Mouse (Mus musculus) embryonic facial prominence, embryonic 11.5 days (tissue): ENCODE measurements around the gene Shisa2. TPM values are rescaled to one million over a fixed set of nuclear protein-coding genes. Genes with fewer than 3 reads are reported as not detected.
A peak's percentile ranks its signal among the peaks of the same experiment; 100 is the strongest.

Experiments used
- ATAC-seq: fragments of 200-750 bp; cut with Nextera tagmentation; replicated peaks from 2 replicates; pipeline ENCODE4 v1.8.0; 2017; ENCODE audit warnings: low read depth; ENCODE audit not compliant: insufficient number of reproducible peaks, low FRiP score, low TSS enrichment
- DNase-seq: peaks from one replicate; pipeline ENCODE4 v3.0.0-alpha.2; 2015; ENCODE audit warnings: low spot score
- H3K27ac ChIP-seq: fragments of 300-500 bp; sonication (generic); replicated peaks from 2 replicates; pipeline ENCODE4 v1.5.1; 2014; ENCODE audit warnings: mild to moderate bottlenecking, low read depth, low read length, control low read depth
- H3K27me3 ChIP-seq: fragments of 300-500 bp; sonication (generic); 2 replicates; pipeline ENCODE4 v1.6.1; 2014; ENCODE audit warnings: mild to moderate bottlenecking, low read length, moderate library complexity, mixed read lengths; ENCODE audit not compliant: control insufficient read depth, insufficient read depth
- H3K36me3 ChIP-seq: fragments of 300-500 bp; sonication (generic); replicated peaks from 2 replicates; pipeline ENCODE4 v1.6.1; 2014; ENCODE audit warnings: low read depth, mild to moderate bottlenecking, low read length, moderate library complexity, mixed read lengths; ENCODE audit not compliant: control insufficient read depth, insufficient read depth
- H3K4me1 ChIP-seq: fragments of 300-500 bp; sonication (generic); 2 replicates; pipeline ENCODE4 v1.6.1; 2014; ENCODE audit warnings: low read length, mixed read lengths; ENCODE audit not compliant: control insufficient read depth, insufficient read depth
- H3K4me2 ChIP-seq: fragments of 300-500 bp; sonication (generic); 2 replicates; pipeline ENCODE4 v1.6.1; 2014; ENCODE audit warnings: low read depth, mild to moderate bottlenecking, control low read depth, low read length, moderate library complexity
- H3K4me3 ChIP-seq: fragments of 300-500 bp; sonication (generic); 2 replicates; pipeline ENCODE4 v1.5.1; 2014; ENCODE audit warnings: low read depth, low read length, control low read depth
- H3K9ac ChIP-seq: fragments of 300-500 bp; sonication (generic); replicated peaks from 2 replicates; pipeline ENCODE4 v1.6.1; 2014; ENCODE audit warnings: mild to moderate bottlenecking, control low read depth, low read length
- H3K9me3 ChIP-seq: fragments of 300-500 bp; sonication (generic); replicated peaks from 2 replicates; pipeline ENCODE4 v1.6.1; 2016; ENCODE audit warnings: mild to moderate bottlenecking, low read length, inconsistent platforms, mixed read lengths; ENCODE audit not compliant: control insufficient read depth
- WGBS: fragments of 180-500 bp; shearing (Covaris S2); extraction: QIAGEN DNeasy Blood & Tissue Kit; methylation state at CpG from one replicate; pipeline ENCODE4 v1.1.7; 2014; 5-methylcytosine and 5-hydroxymethylcytosine counted together
- polyA plus RNA-seq: library from polyadenylated mRNA; unstranded; fragments of >200 nt; fragmentation: Nextera tagmentation; extraction: Ambion mirVana; gene quantifications from 2 replicates; pipeline ENCODE4 v1.2.1, GENCODE M21; 2014

Shisa2 gene
- polyA plus RNA-seq, 1 experiment from 2014 or later = 35.4 TPM

DNA sequence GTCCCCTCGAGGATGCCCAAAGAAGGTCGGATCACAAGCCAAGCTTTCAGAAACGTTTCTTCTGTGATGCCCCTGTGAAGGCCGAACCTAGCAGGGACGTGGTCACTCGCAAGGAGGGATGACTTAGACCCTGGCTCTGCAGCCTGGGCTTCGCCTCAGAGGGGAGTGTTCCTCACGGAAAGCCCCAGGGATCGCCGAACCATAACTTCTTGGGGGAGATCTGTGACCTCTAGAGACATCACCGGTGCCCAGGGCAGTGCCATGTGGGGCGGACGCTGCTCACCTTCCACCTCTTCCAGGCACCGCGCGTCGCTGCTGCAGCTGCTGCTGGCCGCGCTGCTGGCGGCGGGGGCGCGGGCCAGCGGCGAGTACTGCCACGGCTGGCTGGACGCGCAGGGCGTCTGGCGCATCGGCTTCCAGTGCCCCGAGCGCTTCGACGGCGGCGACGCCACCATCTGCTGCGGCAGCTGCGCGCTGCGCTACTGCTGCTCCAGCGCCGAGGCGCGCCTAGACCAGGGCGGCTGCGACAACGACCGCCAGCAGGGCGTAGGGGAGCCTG lies 777 bp downstream of the Shisa2 start:
- peak overlapping the region; percentile 65 for H3K4me3 ChIP-seq
- H3K27me3 ChIP-seq = no peaks in the 10 kb centered on the region; the same call in 1 of the 2 replicates
- H3K36me3 ChIP-seq = no peaks in the 10 kb centered on the region; the same call in 1 of the 2 replicates
- 0 out of 2 replicates have a peak, but pooled peaks have one; percentile 7 for ATAC-seq
- H3K9ac ChIP-seq = peak overlapping the region; percentile 75
- H3K9me3 ChIP-seq = no peaks in the 10 kb centered on the region
- DNase-seq = peak; percentile 71
- WGBS = under 1% methylated on average over 51 of the region's 51 CpGs
- H3K4me2 ChIP-seq = peak overlapping the region; percentile 82
- no peaks in the 10 kb centered on the region; the same call in 1 of the 2 replicates for H3K4me1 ChIP-seq
- H3K27ac ChIP-seq = peak overlapping the region; percentile 69

DNA sequence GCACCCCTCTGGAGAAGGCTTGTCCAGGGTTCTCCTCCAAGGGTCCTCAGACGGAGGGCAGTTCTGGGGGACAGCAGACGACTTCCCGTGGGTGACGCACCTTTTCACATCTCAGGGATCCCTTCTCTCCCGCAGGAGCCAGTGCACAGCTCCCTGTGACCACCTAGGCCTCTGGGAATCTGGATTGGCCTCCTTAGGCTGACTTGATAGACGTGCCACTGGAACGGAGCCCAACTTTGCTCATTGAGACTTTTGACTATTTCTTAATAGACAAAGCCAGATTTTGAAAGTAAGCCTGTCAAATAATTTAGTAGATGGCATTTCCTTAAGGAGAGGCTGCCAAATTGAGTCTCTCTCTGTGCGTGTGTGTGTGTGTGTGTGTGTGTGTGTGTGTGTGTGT lies 1.6 kb downstream of the Shisa2 start:
- Histone ChIP-seq H3K27me3 (no peaks in the 10 kb centered on the region; the same call in 1 of the 2 replicates), H3K4me3 (peak overlapping the region; percentile 65), H3K4me2 (peak overlapping the region; percentile 82), H3K9ac (peak overlapping the region; percentile 75), H3K27ac (no peak overlapping the region), H3K9me3 (no peaks in the 10 kb centered on the region), H3K4me1 (no peaks in the 10 kb centered on the region; the same call in 1 of the 2 replicates), H3K36me3 (no peaks in the 10 kb centered on the region; the same call in 1 of the 2 replicates)
- ATAC-seq = no peak
- DNase-seq = no peak
- 12% methylated on average over 8 of the region's 8 CpGs for WGBS

DNA sequence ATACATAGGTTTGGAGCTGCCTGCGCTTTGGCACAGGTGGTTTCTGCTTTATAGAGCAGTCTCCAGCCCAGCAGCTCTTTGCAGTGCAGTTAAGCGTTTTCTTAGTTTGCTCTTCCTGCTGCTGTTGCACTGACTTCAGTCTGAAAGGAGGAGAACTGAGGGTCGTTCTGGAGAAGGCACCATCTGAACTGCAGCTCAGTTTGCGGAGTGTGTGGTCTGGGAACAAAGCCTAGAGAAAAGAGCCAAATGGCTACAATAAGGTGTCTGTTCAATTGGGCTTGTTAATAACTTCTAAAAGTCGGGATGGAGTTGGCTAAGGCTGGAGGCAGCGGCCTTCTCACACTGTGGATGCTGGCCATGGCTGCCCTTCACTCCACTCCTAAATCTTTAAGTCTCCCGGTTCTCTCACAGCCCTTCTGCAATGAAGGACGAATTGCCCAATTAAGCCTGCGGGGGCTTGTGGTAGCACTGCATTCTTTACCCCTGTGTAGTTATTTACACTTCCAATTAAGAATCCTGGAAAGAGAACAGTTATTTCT lies 2.1 kb downstream of the Shisa2 start:
- Histone ChIP-seq H3K9me3 (no peaks in the 10 kb centered on the region), H3K27ac (no peak overlapping the region), H3K4me3 (peak overlapping the region; percentile 65), H3K4me2 (peak overlapping the region; percentile 82), H3K27me3 (no peaks in the 10 kb centered on the region; the same call in 1 of the 2 replicates), H3K9ac (peak overlapping the region; percentile 75), H3K4me1 (no peaks in the 10 kb centered on the region; the same call in 1 of the 2 replicates), H3K36me3 (no peaks in the 10 kb centered on the region; the same call in 1 of the 2 replicates)
- WGBS = 13% methylated on average over 9 of the region's 9 CpGs
- DNase-seq (no peak), ATAC-seq (no peak)

DNA sequence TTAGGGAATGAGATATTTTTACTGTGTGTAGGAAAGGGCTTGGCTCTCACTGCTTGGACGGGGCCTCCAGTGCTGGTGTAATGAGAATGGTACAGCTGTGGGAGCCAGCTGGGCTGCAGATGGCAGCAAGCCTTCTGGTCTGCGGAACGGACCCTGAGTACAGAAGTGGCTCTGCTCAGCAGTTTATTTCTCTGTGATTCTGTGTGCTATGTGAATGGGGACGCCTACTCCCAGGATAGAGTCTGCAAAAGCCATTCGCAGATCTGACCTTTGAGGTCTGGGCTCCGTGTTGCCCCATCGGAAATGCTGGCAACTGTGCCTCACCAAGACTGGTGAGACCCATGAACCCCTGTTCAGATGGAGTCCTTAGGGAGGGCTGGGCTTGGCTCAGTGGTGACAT lies 2.7 kb downstream of the Shisa2 start:
- H3K9ac ChIP-seq = peak overlapping the region; percentile 40
- H3K4me2 ChIP-seq = peak overlapping the region; percentile 82
- H3K4me1 ChIP-seq = no peaks in the 10 kb centered on the region; the same call in 1 of the 2 replicates
- H3K27me3 ChIP-seq = no peaks in the 10 kb centered on the region; the same call in 1 of the 2 replicates
- H3K27ac ChIP-seq = no peak overlapping the region
- H3K36me3 ChIP-seq = no peaks in the 10 kb centered on the region; the same call in 1 of the 2 replicates
- H3K9me3 ChIP-seq = no peaks in the 10 kb centered on the region
- WGBS = 20% methylated on average over 7 of the region's 7 CpGs
- ATAC-seq (no peak), DNase-seq (peak; percentile 67)
- H3K4me3 ChIP-seq = peak overlapping the region; percentile 65

DNA sequence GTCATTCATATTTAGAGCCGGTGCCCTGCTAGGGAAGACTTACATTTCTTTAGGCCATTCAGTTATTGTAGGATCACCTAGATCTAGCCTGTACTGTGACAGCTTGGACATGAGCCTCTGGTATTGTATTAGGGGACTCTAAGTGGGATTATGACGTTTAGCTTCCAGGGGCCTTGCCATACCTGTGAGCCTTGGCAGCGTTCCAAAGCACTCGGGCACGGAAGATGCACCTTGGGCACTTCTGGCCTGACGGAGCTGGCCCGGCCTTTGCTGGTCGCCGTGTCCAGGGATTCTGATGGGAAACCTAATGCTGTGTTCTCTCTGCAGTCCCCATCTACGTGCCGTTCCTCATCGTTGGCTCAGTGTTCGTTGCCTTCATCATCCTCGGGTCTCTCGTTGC lies 4.2 kb downstream of the Shisa2 start:
- no peak for ATAC-seq
- no peak for DNase-seq
- H3K4me1 ChIP-seq = no peaks in the 10 kb centered on the region; the same call in 1 of the 2 replicates
- WGBS = 88% methylated on average over 15 of the region's 15 CpGs
- H3K4me3 ChIP-seq = no peak overlapping the region
- H3K9ac ChIP-seq = no peak overlapping the region
- H3K27ac ChIP-seq = no peak overlapping the region
- H3K36me3 ChIP-seq = no peaks in the 10 kb centered on the region; the same call in 1 of the 2 replicates
- no peak overlapping the region for H3K4me2 ChIP-seq
- no peaks in the 10 kb centered on the region for H3K27me3 ChIP-seq
- no peaks in the 10 kb centered on the region for H3K9me3 ChIP-seq

DNA sequence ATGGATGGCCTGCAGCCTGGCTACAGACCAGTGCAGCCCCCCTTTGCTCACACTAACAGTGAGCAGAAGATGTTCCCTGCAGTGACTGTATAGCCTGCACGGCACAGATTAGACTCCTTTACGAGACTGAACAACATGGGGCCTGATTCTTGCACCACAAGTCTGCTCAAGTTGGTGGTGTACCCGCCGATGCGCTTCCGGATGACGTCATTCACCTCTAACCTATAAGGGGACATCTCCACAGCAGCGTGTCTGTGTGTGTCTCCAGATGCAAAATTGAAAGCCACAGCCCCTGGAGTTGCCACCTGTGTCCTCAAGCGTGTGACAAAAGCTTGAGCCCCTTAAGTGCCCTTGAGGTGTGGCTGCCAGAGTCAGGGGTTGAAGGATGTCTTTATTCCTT lies 5.0 kb downstream of the Shisa2 start:
- H3K9me3 ChIP-seq = no peaks in the 10 kb centered on the region
- H3K4me1 ChIP-seq = no peaks in the 10 kb centered on the region; the same call in 1 of the 2 replicates
- H3K36me3 ChIP-seq = no peaks in the 10 kb centered on the region; the same call in 1 of the 2 replicates
- H3K27me3 ChIP-seq = no peaks in the 10 kb centered on the region
- 88% methylated on average over 9 of the region's 9 CpGs for WGBS
- ATAC-seq (no peak), DNase-seq (no peak)
- H3K4me3 ChIP-seq = no peak overlapping the region
- no peak overlapping the region for H3K4me2 ChIP-seq
- no peak overlapping the region for H3K9ac ChIP-seq
- H3K27ac ChIP-seq = no peak overlapping the region

DNA sequence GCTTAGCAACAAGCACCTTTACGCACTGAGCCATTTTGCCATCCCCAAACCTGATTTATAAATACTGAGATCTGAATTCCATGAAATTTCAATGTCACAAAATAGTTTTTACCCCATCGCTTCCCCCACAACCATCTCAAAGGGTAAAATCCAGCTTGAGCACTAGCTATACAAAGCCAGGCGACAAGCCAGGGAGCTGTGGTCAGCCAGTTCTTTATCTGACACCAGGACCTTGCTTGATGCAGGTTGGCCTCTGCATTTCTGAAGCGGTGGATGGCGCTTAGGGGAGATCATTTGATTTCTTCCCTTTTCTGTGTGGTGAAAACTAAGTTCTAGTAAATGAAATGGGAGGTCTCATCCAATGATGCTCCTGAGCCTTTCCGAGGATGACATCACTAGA lies 7.0 kb downstream of the Shisa2 start:
- Histone ChIP-seq H3K4me2 (no peak overlapping the region), H3K4me3 (no peak overlapping the region), H3K9ac (no peak overlapping the region), H3K4me1 (no peaks in the 10 kb centered on the region; the same call in 1 of the 2 replicates), H3K27ac (no peak overlapping the region), H3K9me3 (no peaks in the 10 kb centered on the region), H3K27me3 (no peaks in the 10 kb centered on the region), H3K36me3 (no peaks in the 10 kb centered on the region; the same call in 1 of the 2 replicates)
- no peak for DNase-seq
- ATAC-seq = no peak
- 88% methylated on average over 6 of the region's 6 CpGs for WGBS

DNA sequence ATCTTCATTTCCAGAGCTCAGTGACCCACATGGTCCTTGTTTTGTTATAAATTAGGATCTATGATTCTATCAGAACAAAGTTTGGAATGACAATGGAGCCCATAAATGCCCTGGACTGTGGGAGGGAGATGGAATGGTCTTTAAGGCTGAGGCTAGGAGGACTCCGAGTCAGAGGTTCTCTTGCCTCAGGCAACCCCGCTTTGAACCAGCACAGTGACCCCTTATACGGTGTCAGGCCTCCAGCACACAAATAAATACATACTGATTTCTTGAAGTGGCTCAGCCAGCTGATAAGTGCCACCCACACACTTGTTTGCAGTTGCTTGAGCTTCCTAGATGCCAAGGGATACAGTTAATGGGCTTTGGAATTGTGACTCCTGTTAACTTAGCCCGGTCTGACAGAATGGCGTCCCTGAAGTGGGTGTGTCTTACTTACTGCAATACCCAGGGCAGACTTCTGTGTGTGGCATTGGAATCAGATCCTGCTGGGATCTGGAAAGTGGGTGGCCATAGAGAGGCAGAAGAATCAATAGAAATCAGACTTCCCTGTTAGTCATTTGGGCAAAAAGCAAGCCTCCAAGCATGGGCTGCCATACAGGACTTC lies 8.3 kb downstream of the Shisa2 start:
- no peaks in the 10 kb centered on the region; the same call in 1 of the 2 replicates for H3K4me1 ChIP-seq
- 66% methylated on average over 5 of the region's 5 CpGs for WGBS

More for the DNA sequence above, 8.3 kb downstream of the Shisa2 start:
- no peaks in the 10 kb centered on the region for H3K27me3 ChIP-seq
- H3K4me3 ChIP-seq = no peak overlapping the region
- no peak overlapping the region for H3K9ac ChIP-seq
- no peak overlapping the region for H3K27ac ChIP-seq
- no peaks in the 10 kb centered on the region; the same call in 1 of the 2 replicates for H3K36me3 ChIP-seq
- ATAC-seq = no peak
- H3K9me3 ChIP-seq = no peaks in the 10 kb centered on the region
- no peak overlapping the region for H3K4me2 ChIP-seq
- DNase-seq = no peak
